ENCODE assay signal across 8 mouse cellular contexts in the genomic region with DNA sequence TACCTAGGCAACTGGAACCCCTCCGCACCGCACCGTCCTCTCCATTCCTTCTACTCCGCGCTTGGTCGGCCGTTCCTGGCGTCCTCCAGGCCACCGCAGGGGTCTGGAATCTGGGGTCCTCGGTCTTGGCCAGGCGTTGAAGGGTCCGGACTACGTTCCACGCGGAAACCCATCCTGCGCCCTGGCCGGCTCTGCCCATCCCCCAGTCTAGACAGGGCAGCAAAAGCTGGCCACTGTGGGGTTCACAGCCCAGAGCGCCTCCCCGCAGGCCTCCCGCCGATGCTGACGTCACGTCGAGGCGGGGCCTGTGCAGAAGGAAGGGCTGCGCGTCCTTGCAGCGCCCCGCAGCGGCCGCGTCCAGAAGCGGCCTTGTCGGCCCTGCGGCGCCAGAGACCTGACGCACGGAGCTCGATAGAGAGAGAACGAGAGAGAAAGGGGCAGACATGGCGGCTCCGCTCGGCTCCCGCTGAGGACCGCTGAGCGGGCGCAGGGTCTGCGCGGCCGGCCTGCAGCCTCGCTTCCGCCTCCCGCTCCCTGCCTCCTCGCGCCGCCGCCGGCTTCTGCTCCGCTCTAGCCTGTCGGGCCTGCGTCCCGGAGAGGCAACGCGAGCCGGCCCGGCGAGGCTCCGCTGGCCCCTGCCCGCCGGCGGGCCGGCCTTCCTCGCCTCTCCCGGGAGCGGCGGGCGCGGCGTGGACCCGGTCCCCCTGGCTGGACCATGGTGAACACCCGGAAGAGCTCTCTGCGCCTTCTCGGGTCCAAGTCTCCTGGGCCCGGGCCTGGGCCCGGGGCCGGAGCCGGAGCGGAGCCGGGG. TPM values are rescaled to one million over a fixed set of nuclear protein-coding genes. Genes with fewer than 3 reads are reported as not detected.
DNase-seq lines count a peak whose midpoint lies in the region; ATAC-seq and TF ChIP-seq lines count a peak whose summit lies in the region.

Gene Atad2b (plus strand): TSS at position 360 of the 811 bp plus-strand sequence.

- no peaks in the 10 kb centered on the region for H3K9me3 ChIP-seq in erythroblast, embryonic 14.5 days (ENCODE audit: control insufficient read depth, low read length)
- no peaks in the 10 kb centered on the region for H3K9me3 ChIP-seq in heart, embryonic 12.5 days (replicated peaks)
- no peaks in the 10 kb centered on the region for H3K9me3 ChIP-seq in kidney, postnatal 0 days (replicated peaks; ENCODE audit: low read length)
- no peaks in the 10 kb centered on the region for H3K9me3 ChIP-seq in liver, embryonic 11.5 days (ENCODE audit: control insufficient read depth, low read length)
- H3K9me3 ChIP-seq in stomach, embryonic 14.5 days (ENCODE audit: control insufficient read depth, low read depth, low read length): no peaks in the 10 kb centered on the region

- peak; percentile 98 for DNase-seq in brain, embryonic 14.5 days (ENCODE audit: low read depth)
- peak; percentile 95 for DNase-seq in kidney, postnatal 0 days (ENCODE audit: low spot score)
- DNase-seq in liver, embryonic 11.5 days (ENCODE audit: low spot score): peak; percentile 94
- DNase-seq in naive thymus-derived CD4-positive, alpha-beta T cell, adult 2 months (ENCODE audit: low read depth): peak; percentile 97

- peak; percentile 99 for ATAC-seq in heart, embryonic 12.5 days (ENCODE audit: insufficient number of reproducible peaks, low FRiP score)
- peak; percentile 98 for ATAC-seq in kidney, postnatal 0 days (replicated peaks; ENCODE audit: low FRiP score, low read depth)
- peak; percentile 98 for ATAC-seq in liver, embryonic 11.5 days (replicated peaks; ENCODE audit: low FRiP score)
- peak; percentile 98 for ATAC-seq in stomach, embryonic 14.5 days (ENCODE audit: insufficient number of reproducible peaks, insufficient read depth, low FRiP score, low read depth)

- H3K27ac ChIP-seq in heart, embryonic 12.5 days (ENCODE audit: poor library complexity, severe bottlenecking): peak within 1 kb of the TSS; percentile 98
- H3K27ac ChIP-seq in kidney, postnatal 0 days: peak within 1 kb of the TSS; percentile 96
- H3K27ac ChIP-seq in liver, embryonic 11.5 days (ENCODE audit: low read depth, low read length): peak within 1 kb of the TSS; percentile 95
- H3K27ac ChIP-seq in stomach, embryonic 14.5 days (ENCODE audit: low read length): peak within 1 kb of the TSS; percentile 98

- H3K9ac ChIP-seq in heart, embryonic 12.5 days: peak within 1 kb of the TSS; percentile 99
- peak within 1 kb of the TSS; percentile 99 for H3K9ac ChIP-seq in kidney, postnatal 0 days (ENCODE audit: low read depth, low read length)
- peak within 1 kb of the TSS; percentile 99 for H3K9ac ChIP-seq in liver, embryonic 11.5 days (ENCODE audit: low read depth, low read length)
- H3K9ac ChIP-seq in stomach, embryonic 14.5 days (replicated peaks; ENCODE audit: low read depth, low read length): peak within 1 kb of the TSS; percentile 99

- H3K36me3 ChIP-seq in C2C12 (ENCODE audit: control insufficient read depth, insufficient read depth): peaks cover 4% of the 10 kb centered on the region
- peaks cover 8% of the 10 kb centered on the region for H3K36me3 ChIP-seq in erythroblast, embryonic 14.5 days (ENCODE audit: control insufficient read depth)
- no peaks in the 10 kb centered on the region for H3K36me3 ChIP-seq in heart, embryonic 12.5 days
- H3K36me3 ChIP-seq in kidney, postnatal 0 days (ENCODE audit: insufficient read depth, low read length): no peaks in the 10 kb centered on the region
- no peaks in the 10 kb centered on the region for H3K36me3 ChIP-seq in liver, embryonic 11.5 days (ENCODE audit: control insufficient read depth, insufficient read depth, low read length)
- no peaks in the 10 kb centered on the region for H3K36me3 ChIP-seq in stomach, embryonic 14.5 days (ENCODE audit: control insufficient read depth, insufficient read depth, low read length)

- peak; percentile 99 for TF ChIP-seq CTCF in C2C12 (IDR thresholded peaks at IDR 0.05; ENCODE audit: control insufficient read depth, insufficient read depth, insufficient read length)
- TF ChIP-seq CTCF in brain, embryonic 14.5 days (IDR thresholded peaks at IDR 0.05; ENCODE audit: borderline replicate concordance, extremely low read depth, insufficient read depth, insufficient read length): peak; percentile 93
- peak; percentile 99 for TF ChIP-seq CTCF in kidney, postnatal 0 days (IDR thresholded peaks at IDR 0.05; ENCODE audit: low read depth)

- TF ChIP-seq POLR2A in brain, embryonic 14.5 days (IDR thresholded peaks at IDR 0.05; ENCODE audit: borderline replicate concordance, extremely low read depth, insufficient read depth, insufficient read length, poor library complexity, severe bottlenecking): peak; percentile 95

- H3K4me1 ChIP-seq in erythroblast, embryonic 14.5 days (ENCODE audit: control insufficient read depth): peaks cover 28% of the 10 kb centered on the region
- H3K4me1 ChIP-seq in heart, embryonic 12.5 days (replicated peaks): peaks cover 8% of the 10 kb centered on the region; the same call in 1 of the 2 replicates
- peaks cover 9% of the 10 kb centered on the region; the same call in 1 of the 2 replicates for H3K4me1 ChIP-seq in kidney, postnatal 0 days (replicated peaks; ENCODE audit: insufficient read depth, low read length)
- H3K4me1 ChIP-seq in liver, embryonic 11.5 days (replicated peaks; ENCODE audit: control insufficient read depth, insufficient read depth, low read length): peaks cover 4% of the 10 kb centered on the region; the same call in 1 of the 2 replicates
- peaks cover 5% of the 10 kb centered on the region; the same call in 1 of the 2 replicates for H3K4me1 ChIP-seq in stomach, embryonic 14.5 days (ENCODE audit: control insufficient read depth, insufficient read depth, low read length)

- H3K79me3 ChIP-seq in C2C12 (ENCODE audit: low read depth): peaks cover 40% of the 10 kb centered on the region

- peak within 1 kb of the TSS; percentile 77 for H3K4me2 ChIP-seq in heart, embryonic 12.5 days
- H3K4me2 ChIP-seq in kidney, postnatal 0 days (ENCODE audit: low read length): peak within 1 kb of the TSS; percentile 72
- peak within 1 kb of the TSS; percentile 75 for H3K4me2 ChIP-seq in liver, embryonic 11.5 days
- peak within 1 kb of the TSS; percentile 52 for H3K4me2 ChIP-seq in stomach, embryonic 14.5 days (replicated peaks; ENCODE audit: low read depth, low read length)

- H3K79me2 ChIP-seq in C2C12 (ENCODE audit: control insufficient read depth, insufficient read depth): peaks cover 50% of the 10 kb centered on the region

- no peaks in the 10 kb centered on the region for H3K27me3 ChIP-seq in C2C12 (ENCODE audit: control insufficient read depth, insufficient read depth, insufficient read length)
- no peaks in the 10 kb centered on the region; the same call in 1 of the 2 replicates for H3K27me3 ChIP-seq in erythroblast, embryonic 14.5 days (ENCODE audit: control insufficient read depth)
- no peaks in the 10 kb centered on the region for H3K27me3 ChIP-seq in heart, embryonic 12.5 days (replicated peaks)
- no peaks in the 10 kb centered on the region for H3K27me3 ChIP-seq in kidney, postnatal 0 days (ENCODE audit: insufficient read depth, low read length)
- H3K27me3 ChIP-seq in liver, embryonic 11.5 days (replicated peaks; ENCODE audit: control insufficient read depth, insufficient read depth, low read length): no peaks in the 10 kb centered on the region
- no peaks in the 10 kb centered on the region for H3K27me3 ChIP-seq in stomach, embryonic 14.5 days (ENCODE audit: control insufficient read depth, insufficient read depth, low read length)

- WGBS in heart, embryonic 12.5 days: 0% methylated on average over 84 of the region's 89 CpGs
- under 1% methylated on average over 82 of the region's 89 CpGs for WGBS in kidney, postnatal 0 days
- under 1% methylated on average over 88 of the region's 89 CpGs for WGBS in liver, embryonic 11.5 days
- WGBS in stomach, embryonic 14.5 days: under 1% methylated on average over 88 of the region's 89 CpGs

- H3K4me3 ChIP-seq in C2C12 (ENCODE audit: insufficient read depth, poor library complexity, severe bottlenecking): peak within 1 kb of the TSS; percentile 68
- peak within 1 kb of the TSS; percentile 88 for H3K4me3 ChIP-seq in erythroblast, embryonic 14.5 days (replicated peaks)
- H3K4me3 ChIP-seq in heart, embryonic 12.5 days: peak within 1 kb of the TSS; percentile 97
- H3K4me3 ChIP-seq in kidney, postnatal 0 days (replicated peaks; ENCODE audit: low read depth, low read length): peak within 1 kb of the TSS; percentile 100
- peak within 1 kb of the TSS; percentile 99 for H3K4me3 ChIP-seq in liver, embryonic 11.5 days (ENCODE audit: low read depth, low read length)
- H3K4me3 ChIP-seq in stomach, embryonic 14.5 days (ENCODE audit: low read depth, low read length): peak within 1 kb of the TSS; percentile 99

- peak within 1 kb of the TSS; percentile 99 for H3ac ChIP-seq in C2C12 (ENCODE audit: control insufficient read depth, insufficient read length, low read depth)

TF ChIP-seq in C2C12, 6 proteins besides CTCF, POLR2A, EP300 and RAD21:
- no peak for TF ChIP-seq USF1 (IDR thresholded peaks at IDR 0.05; ENCODE audit: low read depth)
- TF ChIP-seq MAX (IDR thresholded peaks at IDR 0.05): peak; percentile 17
- TF ChIP-seq MYOD1 (IDR thresholded peaks at IDR 0.05; ENCODE audit: control insufficient read depth, insufficient read length, low read depth): no peak
TF ChIP-seq in C2C12: peak in this region for 1.

RNA-seq across cellular contexts. Expression of gene Atad2b, which starts in this region (rescaled TPM):
- 2.3 TPM for polyA plus RNA-seq in C2C12 (2012; fragmentation: generic; extraction: Trizol)
- polyA plus RNA-seq in brain, embryonic 14.5 days (2012; rRNA removed): 26.4 and 31.8 TPM in 2 replicates
- 0.40 and 0.65 TPM in 2 replicates for polyA plus RNA-seq in erythroblast, embryonic 14.5 days (2012)
- polyA plus RNA-seq in heart, embryonic 12.5 days (2016; fragmentation: Nextera tagmentation; extraction: Ambion mirVana): 13.0 and 13.1 TPM in 2 replicates
- 7.4 and 8.6 TPM in 2 replicates for polyA plus RNA-seq in kidney, postnatal 0 days (2015; fragmentation: Nextera tagmentation; extraction: Ambion mirVana)
- 11.8 and 12.8 TPM in 2 replicates for polyA plus RNA-seq in liver, embryonic 11.5 days (2014; fragmentation: Nextera tagmentation; extraction: Ambion mirVana)
- polyA plus RNA-seq in stomach, embryonic 14.5 days (2014; fragmentation: Nextera tagmentation; extraction: Ambion mirVana): 20.4 TPM in 2 replicates

Comparison
In these comparisons a context has a peak if more than half of its experiments do, and no peak if none do; other contexts are left out.
1. Peak in every context shown above with its lines: DNase-seq, ATAC-seq, H3K4me3 ChIP-seq and H3K27ac ChIP-seq.